Comparison of ENCODE assay signal across 9 mouse cellular contexts in genomic region chr7:99229411-99229810, GRCm38 (mm10). TPM values are rescaled to one million over a fixed set of nuclear protein-coding genes. Genes with fewer than 3 reads are reported as not detected.
A peak's percentile ranks its signal among the peaks of the same experiment; 100 is the strongest.
DNase-seq lines count a peak whose midpoint lies in the region; ATAC-seq and TF ChIP-seq lines count a peak whose summit lies in the region.
"Had no signal": no experiment of that assay in that cellular context is flagged by ENCODE, and none has a peak within 500 bp of the region (broad histone marks: within the 10 kb centered on the region; RNA-seq: fewer than 3 reads in every experiment).

No protein-coding gene starts in this region.

- peaks cover 7% of the 10 kb centered on the region for H3K4me1 ChIP-seq in heart, adult 2 months (ENCODE audit: control insufficient read depth, insufficient read depth, low read length)
- no peaks in the 10 kb centered on the region for H3K4me1 ChIP-seq in heart, embryonic 16.5 days (ENCODE audit: control insufficient read depth, insufficient read depth, low read length)
- H3K4me1 ChIP-seq in limb, embryonic 14.5 days (ENCODE audit: control insufficient read depth, insufficient read depth, low read length): peaks cover 2% of the 10 kb centered on the region; the same call in 1 of the 2 replicates

- H3K27me3 ChIP-seq in heart, adult 2 months (ENCODE audit: control insufficient read depth, insufficient read depth, low read length): no peaks in the 10 kb centered on the region
- no peaks in the 10 kb centered on the region for H3K27me3 ChIP-seq in heart, embryonic 16.5 days (ENCODE audit: control insufficient read depth, insufficient read depth, low read length)
- H3K27me3 ChIP-seq in limb, embryonic 14.5 days (ENCODE audit: control insufficient read depth, insufficient read depth, low read length): no peaks in the 10 kb centered on the region
- H3K27me3 ChIP-seq: embryonic facial prominence, embryonic 13.5 days had no signal

- 15% methylated on average over 2 of the region's 2 CpGs for WGBS in heart, adult 2 months
- 20% methylated on average over 2 of the region's 2 CpGs for WGBS in heart, embryonic 16.5 days
- WGBS in limb, embryonic 14.5 days: 11% methylated on average over 2 of the region's 2 CpGs

- no peaks in the 10 kb centered on the region for H3K79me2 ChIP-seq in heart, adult 2 months (replicated peaks; ENCODE audit: control insufficient read depth, insufficient read depth, low read length)

- peak; percentile 73 for TF ChIP-seq CTCF in heart, adult 2 months (IDR thresholded peaks at IDR 0.05)

- H3K9ac ChIP-seq in heart, adult 2 months (ENCODE audit: low read depth, low read length): no peak overlapping the region
- H3K9ac ChIP-seq in heart, embryonic 16.5 days (ENCODE audit: low read length): no peak overlapping the region
- no peak overlapping the region for H3K9ac ChIP-seq in limb, embryonic 14.5 days (ENCODE audit: low read depth, low read length, severe bottlenecking)
- H3K9ac ChIP-seq: embryonic facial prominence, embryonic 13.5 days had no signal

- intact Hi-C loops in heart, adult 2 months (cut with DNase I): loop anchor here (5.0 kb wide), 1 partner anchor 47 kb away; the partner anchor contains the start of gene Dgat2

- no peak for TF ChIP-seq POLR2A in heart, adult 2 months (IDR thresholded peaks at IDR 0.05; ENCODE audit: insufficient read depth, low read depth, low read length)
- TF ChIP-seq POLR2A in limb, embryonic 14.5 days (IDR thresholded peaks at IDR 0.05; ENCODE audit: borderline replicate concordance, extremely low read depth, insufficient read depth, insufficient read length): no peak

- H3K4me2 ChIP-seq in heart, embryonic 16.5 days (ENCODE audit: low read depth, low read length): no peak overlapping the region
- no peak overlapping the region for H3K4me2 ChIP-seq in limb, embryonic 14.5 days (replicated peaks; ENCODE audit: low read depth, low read length, severe bottlenecking)
- H3K4me2 ChIP-seq: embryonic facial prominence, embryonic 13.5 days had no signal

- peak; percentile 64; the same call in 1 of the 2 replicates for ATAC-seq in heart, embryonic 16.5 days (replicated peaks; ENCODE audit: extremely low read depth, insufficient read depth, low FRiP score)
- no peak for ATAC-seq in limb, embryonic 14.5 days (ENCODE audit: low FRiP score, low read depth)

- no peak overlapping the region for H3K27ac ChIP-seq in heart, adult 2 months
- no peak overlapping the region for H3K27ac ChIP-seq in heart, embryonic 16.5 days (ENCODE audit: low read length)
- H3K27ac ChIP-seq in limb, embryonic 14.5 days (replicated peaks; ENCODE audit: low read depth, low read length): no peak overlapping the region
- H3K27ac ChIP-seq: embryonic facial prominence, embryonic 13.5 days had no signal

- no peak overlapping the region for H3K4me3 ChIP-seq in heart, adult 2 months
- no peak overlapping the region for H3K4me3 ChIP-seq in heart, embryonic 16.5 days (ENCODE audit: low read length)
- H3K4me3 ChIP-seq in limb, embryonic 14.5 days (replicated peaks; ENCODE audit: low read length): no peak overlapping the region
- H3K4me3 ChIP-seq: embryonic facial prominence, embryonic 13.5 days had no signal

- no peak for TF ChIP-seq EP300 in heart, adult 2 months (IDR thresholded peaks at IDR 0.05; ENCODE audit: insufficient read depth, low read depth, low read length)

- no peak for DNase-seq in heart, adult 2 months
- DNase-seq in heart, adult 8-10 months (ENCODE audit: low spot score): no peak
- DNase-seq in 3T3-L1 (ENCODE audit: low read depth, low spot score): peak; percentile 69
- DNase-seq in NIH3T3 (ENCODE audit: low read depth): peak; percentile 70
- DNase-seq in limb, embryonic 14.5 days (ENCODE audit: low spot score): peak; percentile 21
- DNase-seq in retina, adult 2 months (ENCODE audit: low read depth, low spot score): peak; percentile 16
- no peak for DNase-seq in testis, postnatal 14 days (ENCODE audit: low spot score)

- H3K36me3 ChIP-seq in heart, adult 2 months (ENCODE audit: control insufficient read depth, insufficient read depth, low read length): no peaks in the 10 kb centered on the region
- H3K36me3 ChIP-seq in heart, embryonic 16.5 days (ENCODE audit: control insufficient read depth, insufficient read depth): no peaks in the 10 kb centered on the region
- no peaks in the 10 kb centered on the region for H3K36me3 ChIP-seq in limb, embryonic 14.5 days (ENCODE audit: control insufficient read depth, insufficient read depth, low read length)
- H3K36me3 ChIP-seq: embryonic facial prominence, embryonic 13.5 days had no signal

- H3K9me3 ChIP-seq in heart, embryonic 16.5 days (replicated peaks; ENCODE audit: control insufficient read depth, low read length): no peaks in the 10 kb centered on the region
- no peaks in the 10 kb centered on the region for H3K9me3 ChIP-seq in limb, embryonic 14.5 days (ENCODE audit: control insufficient read depth, low read length)
- H3K9me3 ChIP-seq: embryonic facial prominence, embryonic 13.5 days had no signal

RNA-seq across cellular contexts. Expression of gene Mogat2, which starts 9.0 kb away (rescaled TPM):
- total RNA-seq in heart, adult 2 months (2021): not detected
- polyA plus RNA-seq in heart, adult 2 months (2012; rRNA removed): 0.47 TPM in 1 of 2 replicates, not detected in the other
- not detected for total RNA-seq in heart, adult 8-10 months (2022)
- 0.64 and 0.95 TPM in 2 replicates for polyA plus RNA-seq in heart, embryonic 16.5 days (2015; fragmentation: Nextera tagmentation; extraction: Ambion mirVana)
- 2.2 and 3.6 TPM in 2 replicates for polyA plus RNA-seq in limb, embryonic 14.5 days (2012; rRNA removed)
- polyA plus RNA-seq in limb, embryonic 14.5 days (2014; fragmentation: Nextera tagmentation; extraction: Ambion mirVana): 4.5 and 5.1 TPM in 2 replicates

RNA-seq across cellular contexts. Expression of gene Map6, which starts 37.8 kb away (rescaled TPM):
- total RNA-seq in heart, adult 2 months (2021): 1 to 10 TPM; 3.3 to 4.3 TPM
- 3.4 and 3.5 TPM in 2 replicates for polyA plus RNA-seq in heart, adult 2 months (2012; rRNA removed)
- total RNA-seq in heart, adult 8-10 months (2022): 1 to 10 TPM; 3.0 to 5.1 (median 3.6) TPM
- 2.2 and 2.8 TPM in 2 replicates for polyA plus RNA-seq in heart, embryonic 16.5 days (2015; fragmentation: Nextera tagmentation; extraction: Ambion mirVana)
- 3.5 and 3.6 TPM in 2 replicates for polyA plus RNA-seq in limb, embryonic 14.5 days (2012; rRNA removed)
- 6.3 and 6.4 TPM in 2 replicates for polyA plus RNA-seq in limb, embryonic 14.5 days (2014; fragmentation: Nextera tagmentation; extraction: Ambion mirVana)

RNA-seq across cellular contexts. Expression of gene Dgat2, which starts 46.9 kb away (rescaled TPM):
- 100 to 1,000 TPM; 309 to 376 TPM for total RNA-seq in heart, adult 2 months (2021)
- polyA plus RNA-seq in heart, adult 2 months (2012; rRNA removed): 347 and 390 TPM in 2 replicates
- 100 to 1,000 TPM; 341 to 454 (median 381) TPM for total RNA-seq in heart, adult 8-10 months (2022)
- polyA plus RNA-seq in heart, embryonic 16.5 days (2015; fragmentation: Nextera tagmentation; extraction: Ambion mirVana): 38.5 and 44.9 TPM in 2 replicates
- polyA plus RNA-seq in limb, embryonic 14.5 days (2012; rRNA removed): 23.0 and 23.5 TPM in 2 replicates
- polyA plus RNA-seq in limb, embryonic 14.5 days (2014; fragmentation: Nextera tagmentation; extraction: Ambion mirVana): 34.8 and 42.3 TPM in 2 replicates

Comparison
In these comparisons a context has a peak if more than half of its experiments do, and no peak if none do; other contexts are left out.
1. DNase-seq: peak in 3T3-L1 (single experiment), NIH3T3 (single experiment), limb, embryonic 14.5 days (single experiment) and retina, adult 2 months (single experiment); none in heart, adult 2 months (0 of 2), heart, adult 8-10 months (single experiment) and testis, postnatal 14 days (single experiment).